Mouse (Mus musculus): ENCODE measurements around the gene Slc16a4. TPM values are rescaled to one million over a fixed set of nuclear protein-coding genes. Genes with fewer than 3 reads are reported as not detected.

Gene Slc16a4
- polyA plus RNA-seq, 1 experiment: 0.14 TPM

DNA sequence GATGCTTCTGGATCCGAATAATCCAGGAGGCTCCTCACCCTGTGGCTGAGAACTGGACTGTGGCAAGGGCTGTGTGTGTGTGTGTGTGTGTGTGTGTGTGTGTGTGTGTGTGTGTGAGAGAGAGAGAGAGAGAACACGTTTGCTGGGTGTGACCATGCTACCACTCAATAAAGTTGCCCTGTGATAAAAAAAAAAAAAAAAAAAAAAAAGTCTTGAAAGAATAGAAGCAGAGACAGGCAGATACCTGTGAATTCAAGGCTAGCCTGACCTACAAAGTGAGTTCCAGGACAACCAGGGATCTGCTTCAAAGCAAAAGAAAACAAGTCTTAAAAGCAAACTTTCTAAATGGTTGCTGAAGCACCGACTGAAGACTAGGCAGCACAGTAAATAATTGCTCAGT lies 52.9 kb downstream of the Slc16a4 start:
- no peaks in the 10 kb centered on the region for H3K79me2 ChIP-seq (ENCODE audit: control insufficient read depth, insufficient read depth)
- no peaks in the 10 kb centered on the region for H3K36me3 ChIP-seq (ENCODE audit: control insufficient read depth, insufficient read depth)
- H3K4me3 ChIP-seq: no peak overlapping the region
- H3K27me3 ChIP-seq (ENCODE audit: control insufficient read depth, insufficient read depth, insufficient read length): peaks cover 8% of the 10 kb centered on the region
- no peak overlapping the region for H3K4me2 ChIP-seq (ENCODE audit: low read depth)
- H3ac ChIP-seq (ENCODE audit: control insufficient read depth, insufficient read length): no peak overlapping the region
- no peak for TF ChIP-seq POLR2AphosphoS2 (IDR thresholded peaks at IDR 0.05; ENCODE audit: insufficient read length, low read depth)
- no peak for TF ChIP-seq REST (IDR thresholded peaks at IDR 0.05; ENCODE audit: insufficient read depth, insufficient read length)
- TF ChIP-seq TCF12 (IDR thresholded peaks at IDR 0.05; ENCODE audit: insufficient read depth, poor library complexity, severe bottlenecking): no peak
- TF ChIP-seq CEBPB (IDR thresholded peaks at IDR 0.05; ENCODE audit: insufficient read depth, poor library complexity, severe bottlenecking): no peak
- TF ChIP-seq USF1 (IDR thresholded peaks at IDR 0.05; ENCODE audit: low read depth): no peak
- TF ChIP-seq SRF (IDR thresholded peaks at IDR 0.05; ENCODE audit: control insufficient read depth, insufficient read length, low read depth): no peak

DNA sequence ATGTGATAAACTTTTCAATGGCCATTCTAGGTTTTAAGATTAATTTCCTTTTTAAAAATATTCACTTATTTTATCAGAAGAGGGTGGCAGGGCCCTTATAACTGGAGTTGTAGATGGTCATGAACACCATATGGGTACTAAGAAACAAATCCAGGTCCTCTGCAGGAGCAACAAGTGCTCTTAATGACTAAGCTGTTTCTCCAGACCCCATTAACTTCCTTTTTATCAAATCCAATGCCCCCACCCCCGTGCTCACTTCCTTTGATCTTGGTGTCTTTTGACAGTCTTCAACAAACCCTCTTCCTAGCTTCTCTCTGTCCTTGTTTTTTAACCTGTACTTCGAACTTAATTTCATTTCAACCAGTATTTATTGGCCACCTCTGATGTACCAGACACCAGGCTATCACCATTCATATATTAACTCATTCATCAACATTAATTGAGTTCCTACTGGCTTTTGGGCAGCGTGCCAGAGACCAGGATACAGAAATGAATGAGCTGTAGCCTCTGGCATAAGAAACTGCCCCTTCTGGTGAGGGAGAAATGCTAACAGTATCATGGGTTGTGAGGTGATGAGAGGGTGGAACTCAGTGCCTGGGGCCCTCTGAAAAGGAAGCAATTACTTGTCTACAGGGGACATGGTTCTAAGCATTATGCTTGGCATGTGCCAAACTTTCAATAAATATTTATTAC lies 54.1 kb downstream of the Slc16a4 start:
- Histone ChIP-seq H3K4me3 (no peak overlapping the region), H3K27me3 (ENCODE audit: control insufficient read depth, insufficient read depth, insufficient read length) (peaks cover 8% of the 10 kb centered on the region), H3K36me3 (ENCODE audit: control insufficient read depth, insufficient read depth) (no peaks in the 10 kb centered on the region), H3K79me2 (ENCODE audit: control insufficient read depth, insufficient read depth) (no peaks in the 10 kb centered on the region), H3K4me2 (ENCODE audit: low read depth) (no peak overlapping the region), H3ac (ENCODE audit: control insufficient read depth, insufficient read length) (no peak overlapping the region)
- TF ChIP-seq MYOG (IDR thresholded peaks at IDR 0.05; ENCODE audit: control insufficient read depth in 1 of 3, insufficient read depth in 1 of 3, insufficient read length in 2 of 3, low read depth in 2 of 3) (no peak), TCF12 (IDR thresholded peaks at IDR 0.05; ENCODE audit: insufficient read depth, poor library complexity, severe bottlenecking) (no peak), E2F4 (IDR thresholded peaks at IDR 0.05; ENCODE audit: insufficient read depth) (no peak), MAX (IDR thresholded peaks at IDR 0.05; ENCODE audit: low read depth) (no peak), POLR2A (IDR thresholded peaks at IDR 0.05; ENCODE audit: insufficient read length, low read depth) (no peak), USF1 (IDR thresholded peaks at IDR 0.05; ENCODE audit: low read depth) (no peak)

DNA sequence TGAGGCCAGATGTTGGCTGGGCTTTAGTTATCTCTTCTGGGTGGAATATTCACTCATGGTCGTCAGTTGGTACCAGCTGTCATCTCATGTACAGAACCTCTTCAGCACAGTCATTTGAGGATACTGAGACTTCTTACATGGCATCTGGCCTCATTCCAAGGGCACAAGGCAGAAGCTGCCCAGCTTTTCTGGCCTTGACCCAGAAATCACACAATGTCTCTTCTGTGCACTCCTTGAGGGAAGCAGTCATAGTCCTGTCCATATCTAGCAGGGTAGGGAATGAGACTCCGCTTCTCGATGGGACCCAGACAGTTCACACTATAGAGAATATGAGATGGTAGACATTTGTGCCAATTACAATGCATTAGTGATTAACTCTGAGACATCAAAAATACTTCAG lies 58.0 kb downstream of the Slc16a4 start:
- Histone ChIP-seq H3K4me3 (no peak overlapping the region), H3K4me2 (ENCODE audit: low read depth) (no peak overlapping the region), H3K79me2 (ENCODE audit: control insufficient read depth, insufficient read depth) (no peaks in the 10 kb centered on the region), H3ac (ENCODE audit: control insufficient read depth, insufficient read length) (no peak overlapping the region), H3K27me3 (ENCODE audit: control insufficient read depth, insufficient read depth, insufficient read length) (peaks cover 5% of the 10 kb centered on the region), H3K36me3 (ENCODE audit: control insufficient read depth, insufficient read depth) (no peaks in the 10 kb centered on the region)
- TF ChIP-seq MYOD1 (IDR thresholded peaks at IDR 0.05; ENCODE audit: control insufficient read depth in 1 of 3, insufficient read length in 2 of 3, low read depth in 2 of 3) (no peak), POLR2A (IDR thresholded peaks at IDR 0.05; ENCODE audit: insufficient read length, low read depth) (no peak), TCF12 (IDR thresholded peaks at IDR 0.05; ENCODE audit: insufficient read depth, poor library complexity, severe bottlenecking) (no peak), E2F4 (IDR thresholded peaks at IDR 0.05; ENCODE audit: insufficient read depth) (no peak), POLR2AphosphoS2 (IDR thresholded peaks at IDR 0.05; ENCODE audit: insufficient read length, low read depth) (no peak), CEBPB (IDR thresholded peaks at IDR 0.05; ENCODE audit: insufficient read depth, poor library complexity, severe bottlenecking) (no peak), MAX (IDR thresholded peaks at IDR 0.05; ENCODE audit: low read depth) (no peak), REST (IDR thresholded peaks at IDR 0.05; ENCODE audit: insufficient read depth, insufficient read length) (no peak), TCF3 (IDR thresholded peaks at IDR 0.05; ENCODE audit: insufficient read length, low read depth) (no peak), SRF (IDR thresholded peaks at IDR 0.05; ENCODE audit: control insufficient read depth, insufficient read length, low read depth) (no peak), MYOG (IDR thresholded peaks at IDR 0.05; ENCODE audit: control insufficient read depth in 1 of 3, insufficient read depth in 1 of 3, insufficient read length in 2 of 3, low read depth in 2 of 3) (no peak), USF1 (IDR thresholded peaks at IDR 0.05; ENCODE audit: low read depth) (no peak)

GRCm38 (mm10) chr3:107351706-107352105 lies 60.7 kb downstream of the Slc16a4 start:
- no peak overlapping the region for H3K4me2 ChIP-seq (ENCODE audit: low read depth)
- H3K36me3 ChIP-seq (ENCODE audit: control insufficient read depth, insufficient read depth): no peaks in the 10 kb centered on the region
- peaks cover 5% of the 10 kb centered on the region for H3K27me3 ChIP-seq (ENCODE audit: control insufficient read depth, insufficient read depth, insufficient read length)
- no peaks in the 10 kb centered on the region for H3K79me2 ChIP-seq (ENCODE audit: control insufficient read depth, insufficient read depth)
- H3K4me3 ChIP-seq: no peak overlapping the region
- no peak overlapping the region for H3ac ChIP-seq (ENCODE audit: control insufficient read depth, insufficient read length)
- no peak for TF ChIP-seq MYOG (IDR thresholded peaks at IDR 0.05; ENCODE audit: control insufficient read depth in 1 of 3, insufficient read depth in 1 of 3, insufficient read length in 2 of 3, low read depth in 2 of 3)

DNA sequence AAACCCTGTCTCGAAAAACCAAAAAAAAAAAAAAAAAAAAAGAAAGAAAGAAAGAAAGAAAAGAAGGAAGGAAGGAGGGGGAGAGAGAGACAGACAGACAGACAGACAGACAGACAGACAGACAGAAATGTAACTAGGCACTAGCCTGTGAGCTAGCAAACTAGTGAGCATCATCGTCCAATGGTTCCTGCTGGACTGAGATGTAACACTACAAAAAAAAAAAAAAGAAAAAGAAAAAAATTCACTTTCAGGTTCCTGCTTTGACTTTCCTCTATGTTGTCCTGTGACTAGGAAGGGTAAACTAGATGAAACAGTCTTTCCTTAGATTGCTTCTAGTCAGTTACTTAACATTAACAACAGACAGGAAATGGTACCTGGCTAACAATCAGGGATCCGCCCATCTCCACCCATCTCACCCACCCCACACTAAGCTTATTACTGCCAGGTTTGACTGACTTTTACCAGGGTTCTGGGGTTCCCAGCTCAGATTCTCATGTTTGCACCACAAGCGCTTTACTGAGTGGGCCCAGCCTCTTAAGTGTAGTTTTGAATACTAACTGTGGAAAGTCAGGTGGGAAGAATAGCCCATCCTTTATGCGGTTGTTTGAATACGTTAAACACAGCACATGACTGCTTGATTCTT lies 64.7 kb downstream of the Slc16a4 start:
- TF ChIP-seq TCF3 (IDR thresholded peaks at IDR 0.05; ENCODE audit: insufficient read length, low read depth): no peak
- no peak for TF ChIP-seq SRF (IDR thresholded peaks at IDR 0.05; ENCODE audit: control insufficient read depth, insufficient read length, low read depth)
- no peak for TF ChIP-seq MAX (IDR thresholded peaks at IDR 0.05; ENCODE audit: low read depth)
- no peak for TF ChIP-seq MYOD1 (IDR thresholded peaks at IDR 0.05; ENCODE audit: control insufficient read depth in 1 of 3, insufficient read length in 2 of 3, low read depth in 2 of 3)
- H3K4me2 ChIP-seq (ENCODE audit: low read depth): no peak overlapping the region
- H3K79me2 ChIP-seq (ENCODE audit: control insufficient read depth, insufficient read depth): no peaks in the 10 kb centered on the region
- H3K27me3 ChIP-seq (ENCODE audit: control insufficient read depth, insufficient read depth, insufficient read length): peaks cover 5% of the 10 kb centered on the region
- no peak overlapping the region for H3ac ChIP-seq (ENCODE audit: control insufficient read depth, insufficient read length)
- H3K36me3 ChIP-seq (ENCODE audit: control insufficient read depth, insufficient read depth): no peaks in the 10 kb centered on the region
- H3K4me3 ChIP-seq: no peak overlapping the region

All from myocyte (in vitro differentiated cells).